Mouse (Mus musculus) heart, adult 2 months (tissue): ENCODE measurements around the gene Traf3ip1. TPM values are rescaled to one million over a fixed set of nuclear protein-coding genes. Genes with fewer than 3 reads are reported as not detected.
"Not testable (repeated sequence)": the region's sequence is repeated elsewhere in the genome, so short reads cannot be mapped to it uniquely, and the experiment has no call there.

Experiments
- DNase-seq, 2 experiments: peaks; one replicate each; pipeline ENCODE4 v3.0.0; 2021
- H3K27ac ChIP-seq: fragments of 200-600 bp; 2 replicates; pipeline ENCODE4 v1.8.1; 2022
- H3K27me3 ChIP-seq: fragments of 200-500 bp; 2 replicates; pipeline ENCODE4 v1.6.1; 2012; ENCODE audit warnings: mild to moderate bottlenecking, low read length, inconsistent platforms, mixed read lengths; ENCODE audit not compliant: control insufficient read depth, insufficient read depth
- H3K36me3 ChIP-seq: fragments of 200-500 bp; 2 replicates; pipeline ENCODE4 v1.6.1; 2012; ENCODE audit warnings: low read length, inconsistent platforms; ENCODE audit not compliant: control insufficient read depth, insufficient read depth
- H3K4me1 ChIP-seq: fragments of 200-500 bp; 2 replicates; pipeline ENCODE4 v1.6.1; 2011; ENCODE audit warnings: low read length; ENCODE audit not compliant: control insufficient read depth, insufficient read depth
- H3K4me3 ChIP-seq: fragments of 200-600 bp; 2 replicates; pipeline ENCODE4 v1.8.1; 2022
- H3K79me2 ChIP-seq: fragments of 200-500 bp; replicated peaks from 2 replicates; pipeline ENCODE4 v1.6.1; 2012; ENCODE audit warnings: mild to moderate bottlenecking, inconsistent platforms, low read length, moderate library complexity, mixed read lengths; ENCODE audit not compliant: control insufficient read depth, insufficient read depth
- H3K9ac ChIP-seq: fragments of 200-500 bp; 2 replicates; pipeline ENCODE4 v1.6.1; 2012; ENCODE audit warnings: low read depth, mild to moderate bottlenecking, control low read depth, inconsistent platforms, low read length, mixed read lengths
- CTCF ChIP-seq: fragments of 200-600 bp; IDR thresholded peaks from 2 replicates; pipeline ENCODE4 v1.8.1; 2022; ENCODE audit warnings: antibody characterized with exemption, mild to moderate bottlenecking, moderate library complexity
- EP300 ChIP-seq: fragments of 200-500 bp; IDR thresholded peaks from 2 replicates; pipeline ENCODE4 v1.6.1; 2011; ENCODE audit warnings: low read depth, low read length, control low read depth; ENCODE audit not compliant: insufficient read depth
- POLR2A ChIP-seq: fragments of 200-500 bp; IDR thresholded peaks from 2 replicates; pipeline ENCODE4 v1.6.1; 2011; ENCODE audit warnings: mild to moderate bottlenecking, low read depth, low read length, control low read depth; ENCODE audit not compliant: insufficient read depth
- WGBS: fragments of 180-500 bp; shearing (Covaris S2); methylation state at CpG from one replicate; pipeline ENCODE4 v1.1.7; 2018; 5-methylcytosine and 5-hydroxymethylcytosine counted together
- intact Hi-C: fragments of 180-260 bp; cut with DNase I; formaldehyde crosslinking; loops from one replicate; pipeline ENCODE4 v1.15.1; 2025
- polyA plus RNA-seq: library from polyadenylated mRNA; depleted of rRNA; stranded (reverse); fragments of >200 nt; gene quantifications from 2 replicates; pipeline ENCODE4 v1.2.3, GENCODE M21; 2012
- total RNA-seq, 2 experiments: library from RNA; stranded (reverse); gene quantifications; 2 replicates each; pipeline ENCODE4 v1.2.3; 2021

Gene Traf3ip1
- total and polyA plus RNA-seq, 3 experiments, result 5.0 to 5.1 (median 5.0) TPM

DNA sequence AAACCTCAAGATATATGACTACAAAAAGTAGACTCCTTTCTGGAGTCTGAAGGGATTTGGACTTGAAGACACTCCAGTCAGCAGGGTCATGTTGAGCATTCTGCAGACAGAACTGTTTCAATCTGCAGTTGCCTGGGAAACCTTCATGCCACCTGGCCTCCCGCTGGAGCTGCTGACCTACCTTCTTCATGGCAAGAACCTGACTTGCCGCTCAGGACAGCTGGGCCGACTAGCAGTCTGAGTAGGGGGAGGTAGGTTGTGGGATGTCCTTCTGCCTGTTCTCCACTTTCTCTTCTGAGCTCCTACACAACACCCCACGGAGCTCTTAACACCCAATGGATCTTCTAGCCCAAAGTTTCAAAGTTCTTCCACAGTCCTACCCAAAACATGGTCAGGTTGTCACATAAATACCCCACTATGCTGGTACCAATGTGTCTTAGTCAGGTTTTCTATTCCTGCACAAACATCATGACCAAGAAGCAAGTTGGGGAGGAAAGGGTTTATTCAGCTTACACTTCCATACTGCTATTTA lies 24.5 kb upstream of the Traf3ip1 start:
- 85% methylated on average over 4 of the region's 4 CpGs for WGBS
- Histone ChIP-seq H3K27ac (no peak overlapping the region), H3K4me1 (no peaks in the 10 kb centered on the region), H3K79me2 (no peaks in the 10 kb centered on the region), H3K27me3 (no peaks in the 10 kb centered on the region), H3K4me3 (no peak overlapping the region), H3K36me3 (no peaks in the 10 kb centered on the region), H3K9ac (no peak overlapping the region)
- no peak for DNase-seq
- intact Hi-C loops, result no loop called here
- TF ChIP-seq CTCF (no peak), POLR2A (no peak), EP300 (no peak)

DNA sequence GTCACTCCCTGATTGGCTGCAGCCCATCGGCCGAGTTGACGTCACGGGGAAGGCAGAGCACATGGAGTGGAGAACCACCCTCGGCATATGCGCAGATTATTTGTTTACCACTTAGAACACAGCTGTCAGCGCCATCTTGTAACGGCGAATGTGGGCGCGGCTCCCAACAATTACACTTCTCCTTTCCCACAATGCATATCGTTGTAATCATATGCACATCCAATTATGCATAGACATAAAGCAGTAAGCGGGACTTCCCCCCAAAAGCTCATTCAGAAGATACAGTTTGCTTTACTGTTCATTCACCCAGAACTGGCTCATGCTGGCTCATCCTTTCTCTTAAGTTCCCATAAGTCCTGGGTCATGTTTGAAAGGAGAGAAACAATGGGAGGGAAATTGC lies 16.3 kb upstream of the Traf3ip1 start:
- H3K27ac ChIP-seq, H3K36me3 ChIP-seq, H3K79me2 ChIP-seq, intact Hi-C loops, H3K4me1 ChIP-seq, H3K27me3 ChIP-seq, H3K9ac ChIP-seq, DNase-seq, H3K4me3 ChIP-seq: not testable (repeated sequence)
- WGBS, result 96% methylated on average over 13 of the region's 13 CpGs

DNA sequence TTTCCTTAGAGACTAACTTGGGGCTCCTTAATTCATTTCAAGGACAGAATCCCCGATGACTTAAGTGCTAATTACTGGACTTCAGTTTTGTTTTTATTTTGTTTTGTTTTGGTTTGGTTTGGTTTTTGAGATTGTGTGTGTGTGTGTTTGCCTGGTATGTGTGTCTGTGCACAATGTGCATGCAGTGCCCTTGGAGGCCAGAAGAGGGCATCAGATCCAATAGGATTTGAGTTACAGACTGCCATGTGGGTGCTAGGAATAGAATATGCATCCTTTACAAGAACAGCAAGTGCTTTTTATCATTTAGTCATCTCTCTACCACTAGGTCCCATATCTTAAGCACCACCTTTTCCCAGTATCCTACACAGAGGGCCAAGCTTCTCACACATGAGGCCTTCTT lies 15.5 kb upstream of the Traf3ip1 start:
- Histone ChIP-seq H3K27ac (no peak overlapping the region), H3K79me2 (no peaks in the 10 kb centered on the region), H3K36me3 (no peaks in the 10 kb centered on the region), H3K27me3 (no peaks in the 10 kb centered on the region), H3K4me3 (no peak overlapping the region), H3K9ac (no peak overlapping the region), H3K4me1 (peaks cover 1% of the 10 kb centered on the region; the same call in 1 of the 2 replicates)
- TF ChIP-seq POLR2A (no peak), EP300 (no peak), CTCF (0 out of 2 replicates have a peak, but pooled peaks have one; percentile 4)
- DNase-seq, result no peak
- intact Hi-C loops, result no loop called here
- 95% methylated on average over 1 of the region's 1 CpGs for WGBS

- TF ChIP-seq EP300 (no peak), CTCF (no peak), POLR2A (no peak)
- Histone ChIP-seq H3K79me2 (no peaks in the 10 kb centered on the region), H3K4me3 (no peak overlapping the region), H3K27ac (peak overlapping the region; percentile 52), H3K27me3 (no peaks in the 10 kb centered on the region), H3K36me3 (no peaks in the 10 kb centered on the region), H3K4me1 (peaks cover 1% of the 10 kb centered on the region; the same call in 1 of the 2 replicates), H3K9ac (no peak overlapping the region)
- intact Hi-C loops, result loop anchor here (1.0 to 5.0 kb wide), 4 partner anchors 54 to 135 kb away; partner anchors contain the start of gene Erfe
- 32% methylated on average over 7 of the region's 7 CpGs for WGBS
- DNase-seq, result no peak
These were observed 11.7 kb upstream of the Traf3ip1 start for GRCm38 (mm10) chr1:91482616-91483211.

DNA sequence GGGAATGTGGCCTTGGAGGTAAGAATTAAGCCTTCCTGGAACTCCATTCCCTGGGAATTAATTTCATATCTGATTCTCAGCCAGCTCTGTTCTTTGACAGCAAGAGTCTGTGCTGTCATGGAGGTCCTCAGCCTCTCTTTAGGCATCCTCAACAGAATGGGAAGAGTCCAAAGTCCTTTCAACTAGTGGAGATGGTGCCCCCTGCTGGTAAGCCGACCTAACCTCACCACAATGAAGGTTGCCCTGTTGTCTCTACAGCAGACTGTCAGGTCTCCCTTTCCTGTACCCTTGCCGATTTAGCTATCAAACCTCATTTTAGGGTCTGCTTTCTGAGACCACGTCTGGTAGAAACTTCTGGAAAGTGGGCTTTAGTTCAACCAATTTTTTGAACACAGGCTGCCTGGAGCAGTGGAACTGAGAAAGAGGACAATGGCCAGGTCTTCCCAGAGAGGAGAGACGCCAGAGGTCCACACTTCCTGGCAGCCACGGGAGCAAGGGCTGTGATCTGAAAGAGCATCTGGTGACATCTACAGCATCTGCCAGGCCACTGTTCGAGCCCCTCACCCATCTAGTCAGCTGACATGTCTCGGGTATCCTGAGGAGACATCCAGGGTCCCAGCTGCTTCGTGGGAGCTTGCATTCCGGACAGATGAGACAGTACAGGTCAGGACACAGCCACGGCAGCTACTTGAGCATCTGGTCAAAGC lies 11.0 kb upstream of the Traf3ip1 start:
- peak overlapping the region; percentile 26 for H3K27ac ChIP-seq
- WGBS, result 29% methylated on average over 10 of the region's 10 CpGs
- peaks cover 1% of the 10 kb centered on the region; the same call in 1 of the 2 replicates for H3K4me1 ChIP-seq
- intact Hi-C loops, result loop anchor here (1.0 to 5.0 kb wide), 5 partner anchors 23 to 136 kb away; partner anchors contain the start of gene Erfe
- TF ChIP-seq POLR2A, result no peak
- TF ChIP-seq EP300, result peak; percentile 89
- peak; percentile 77 to 88 for DNase-seq
- no peak overlapping the region for H3K4me3 ChIP-seq
- no peaks in the 10 kb centered on the region for H3K79me2 ChIP-seq
- no peaks in the 10 kb centered on the region for H3K36me3 ChIP-seq
- H3K27me3 ChIP-seq, result no peaks in the 10 kb centered on the region
- H3K9ac ChIP-seq, result no peak overlapping the region

DNA sequence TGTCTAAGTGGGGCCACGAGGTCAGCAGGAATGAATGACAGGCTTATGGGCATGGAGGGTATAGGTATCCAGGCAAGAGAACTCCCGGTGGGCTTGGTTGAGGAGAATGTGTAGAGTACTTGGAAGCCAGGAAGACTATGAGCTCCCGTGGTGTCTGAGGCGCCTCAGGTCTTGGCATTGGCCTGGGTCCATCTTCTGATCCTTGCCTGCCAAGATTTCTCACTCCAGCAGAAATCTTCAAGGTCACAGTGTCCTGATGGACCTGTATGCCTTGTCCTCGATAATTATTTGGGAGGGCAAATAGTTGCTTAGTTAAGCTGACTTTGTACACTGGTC lies 10.5 kb upstream of the Traf3ip1 start:
- Histone ChIP-seq H3K36me3 (no peaks in the 10 kb centered on the region), H3K79me2 (no peaks in the 10 kb centered on the region), H3K9ac (no peak overlapping the region), H3K27ac (no peak overlapping the region), H3K4me1 (peaks cover 1% of the 10 kb centered on the region; the same call in 1 of the 2 replicates), H3K27me3 (no peaks in the 10 kb centered on the region), H3K4me3 (no peak overlapping the region)
- WGBS, result 46% methylated on average over 5 of the region's 5 CpGs
- intact Hi-C loops, result loop anchor here (1.0 to 5.0 kb wide), 4 partner anchors 24 to 137 kb away; partner anchors contain the start of gene Erfe
- no peak for DNase-seq
- TF ChIP-seq POLR2A (no peak), EP300 (no peak), CTCF (no peak)
